Mouse (Mus musculus) testis, postnatal 14 days (tissue): ENCODE results near the gene Plekhg6.

Experiments used
- DNase-seq: peaks from one replicate; pipeline ENCODE4 v3.0.0; 2021; ENCODE audit warnings: low spot score

Gene Plekhg6

DNA sequence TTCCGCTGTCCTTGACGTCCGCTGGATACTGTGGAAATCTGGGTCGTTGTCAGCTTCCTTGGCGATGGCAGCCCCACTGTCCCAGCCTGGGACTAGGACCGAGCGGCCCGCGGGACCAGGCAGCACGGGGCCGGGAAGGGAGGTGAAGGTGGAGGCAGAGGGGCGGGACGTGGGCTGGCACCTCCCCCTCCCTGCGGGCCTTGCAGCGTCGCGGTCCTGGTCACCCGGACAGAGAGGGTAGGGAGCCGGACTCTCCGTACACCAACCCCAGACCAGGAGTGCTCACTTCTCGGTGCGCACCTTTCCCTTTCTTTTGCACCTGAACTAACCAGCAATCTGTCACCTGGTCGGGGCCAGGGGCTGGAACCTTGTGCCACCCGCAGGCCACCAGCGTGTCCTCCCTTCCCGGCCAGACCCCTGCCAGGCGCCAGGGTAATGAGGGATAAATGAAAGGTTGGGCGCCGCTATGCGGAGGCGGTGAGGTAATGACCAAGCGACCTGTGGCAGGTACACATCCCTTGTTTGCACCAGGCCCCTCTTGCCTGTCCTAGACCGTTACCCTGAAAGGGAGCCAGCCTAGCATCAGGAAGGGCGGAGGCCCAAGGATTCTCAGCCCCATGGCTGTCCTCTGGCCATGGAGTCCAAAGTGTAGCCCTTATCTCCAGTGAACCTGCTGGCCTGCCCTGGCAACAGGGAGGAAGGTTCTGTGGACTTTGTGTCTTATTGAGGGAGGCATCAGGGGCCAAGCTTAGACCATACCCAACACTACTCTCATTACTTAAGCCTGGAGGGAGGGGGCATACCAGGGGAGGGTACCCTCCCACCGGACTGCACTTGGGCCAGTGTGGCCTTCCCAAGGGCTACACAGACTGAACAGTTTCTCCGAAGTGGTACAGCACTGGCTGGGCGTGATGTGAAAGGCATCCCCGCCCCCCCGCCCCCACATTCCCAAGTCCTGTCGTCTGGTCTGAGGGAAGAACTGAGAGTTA, at the start of gene Plekhg6:
Gene Plekhg6, minus strand, starts transcription at position 422 of the 989 bp plus-strand sequence.
- DNase-seq = no peak

DNA sequence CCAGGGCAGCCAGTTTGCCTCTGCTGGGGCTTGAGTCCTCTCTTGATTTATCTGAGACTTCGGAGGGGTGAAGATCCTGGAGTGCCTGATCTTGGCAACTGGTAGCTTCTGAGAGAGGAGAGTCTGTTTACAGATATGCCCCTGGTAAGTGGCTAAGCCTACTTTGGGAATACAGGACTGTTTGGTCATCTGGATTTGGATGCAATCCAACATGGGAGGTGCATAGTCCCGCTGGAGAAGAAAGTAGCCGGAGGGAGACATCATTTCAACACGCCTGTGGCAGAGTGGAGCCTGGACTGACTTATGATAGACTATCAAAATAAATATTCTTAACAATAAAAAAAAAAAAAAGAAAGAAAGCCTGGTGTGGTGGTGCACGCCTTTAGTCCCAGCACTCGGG, 49.1 kb upstream of the Plekhg6 start:
- no peak for DNase-seq

DNA sequence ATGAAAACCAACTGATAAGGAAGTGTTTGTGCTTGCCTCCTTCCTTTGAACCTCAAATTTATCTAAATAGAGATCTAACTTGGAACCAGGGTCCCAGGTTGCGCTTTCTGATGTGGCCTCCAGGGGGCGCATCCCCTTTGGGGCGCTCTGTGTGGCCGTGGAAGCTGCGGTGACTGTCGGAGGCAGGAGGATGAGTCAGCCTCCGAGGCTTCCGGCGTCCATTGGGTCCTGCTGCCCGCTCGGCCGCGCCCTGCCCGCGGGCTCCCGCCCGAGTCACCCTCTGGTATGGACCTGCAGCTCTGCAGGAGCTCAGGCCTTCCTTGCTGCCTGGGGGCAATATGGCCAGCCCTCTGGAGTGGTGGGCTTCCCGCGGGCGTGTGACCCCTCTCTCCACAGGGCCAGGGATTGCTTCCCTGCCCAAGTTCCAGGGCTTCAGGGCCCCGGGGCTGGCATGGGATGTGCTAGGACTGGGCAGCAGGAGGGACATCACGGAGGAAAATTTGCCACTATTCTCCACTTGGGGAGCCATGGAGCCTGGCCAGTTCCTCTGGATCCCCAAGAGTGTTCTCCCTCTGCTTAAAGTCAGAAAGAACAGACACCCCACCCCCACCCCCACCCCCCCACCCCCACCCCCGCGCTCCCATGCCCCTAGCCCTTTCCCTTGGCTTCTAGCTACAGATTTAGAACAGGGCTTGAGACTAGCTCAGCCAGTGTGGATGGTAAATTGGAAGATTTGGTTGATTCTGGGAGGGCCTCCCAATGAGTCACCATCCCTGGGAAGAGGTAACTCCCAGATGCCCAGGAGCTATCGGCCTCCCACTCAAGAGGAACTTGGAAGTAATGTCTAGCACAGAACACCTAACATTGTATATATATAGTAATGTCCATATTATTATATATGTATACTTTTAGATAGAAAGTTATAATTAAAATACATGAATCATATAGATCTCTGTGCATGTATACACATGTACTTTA, 46.1 kb upstream of the Plekhg6 start:
- DNase-seq = peak; percentile 73

DNA sequence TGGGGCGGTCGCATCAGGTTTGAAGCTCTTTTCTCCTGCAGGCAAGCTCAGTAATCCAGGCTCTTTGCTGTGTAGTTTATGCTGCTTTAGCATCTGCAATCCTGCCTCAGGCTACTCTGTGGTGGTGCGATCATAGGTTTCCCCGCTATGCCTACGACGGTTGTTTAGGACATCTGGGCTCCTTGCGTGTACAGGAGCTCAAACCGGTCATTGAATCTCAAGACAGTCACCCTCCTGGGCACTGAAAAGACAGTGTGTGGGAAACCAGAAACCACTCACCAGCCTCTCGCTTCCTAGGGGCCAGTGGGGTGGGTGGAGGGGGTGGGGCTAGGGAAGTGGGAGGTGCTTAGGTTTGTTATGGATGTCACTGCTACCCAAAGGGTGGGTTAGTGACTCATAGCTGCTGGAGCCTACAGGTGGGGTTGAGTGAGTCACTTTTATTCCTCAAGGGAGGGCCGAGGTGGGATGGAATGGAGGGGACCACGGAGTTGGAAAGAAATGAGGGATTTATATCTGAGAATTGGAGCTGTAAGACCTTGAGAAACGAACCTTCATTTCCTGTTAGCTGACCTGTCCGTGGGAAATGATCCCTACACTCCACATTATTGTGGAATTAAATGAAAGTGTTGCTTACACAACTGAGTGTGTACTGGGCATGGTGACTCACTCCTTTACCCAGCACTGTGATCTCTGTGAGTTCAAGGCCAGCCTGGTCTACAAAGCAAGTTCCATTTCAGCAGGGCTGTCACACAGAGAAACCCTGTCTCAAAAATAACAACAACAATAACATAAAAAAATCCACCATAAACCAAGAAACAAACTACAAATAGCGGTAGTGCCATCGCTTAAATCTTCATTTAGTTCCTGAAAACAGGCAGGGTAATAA, 44.9 kb upstream of the Plekhg6 start:
- DNase-seq = no peak

DNA sequence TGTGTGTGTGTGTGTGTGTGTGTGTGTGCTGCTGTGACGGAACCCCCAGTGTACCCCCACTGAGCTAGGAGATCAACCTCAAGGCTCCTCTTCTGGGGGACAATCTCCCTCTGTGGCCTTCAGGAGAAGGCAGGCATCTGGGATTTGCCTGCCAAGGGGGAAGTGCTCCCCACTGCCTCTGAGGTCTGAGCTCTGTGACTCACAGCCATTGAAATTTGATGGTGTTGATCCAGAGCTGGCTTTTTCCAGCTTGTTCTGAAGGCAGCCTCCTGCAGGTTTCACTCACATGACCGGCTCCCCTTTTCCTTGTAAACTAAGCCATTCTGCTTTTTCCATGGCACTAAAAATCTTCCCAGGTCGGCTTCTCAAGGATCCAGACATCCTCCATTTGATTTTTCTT, 43.6 kb upstream of the Plekhg6 start:
- no peak for DNase-seq

DNA sequence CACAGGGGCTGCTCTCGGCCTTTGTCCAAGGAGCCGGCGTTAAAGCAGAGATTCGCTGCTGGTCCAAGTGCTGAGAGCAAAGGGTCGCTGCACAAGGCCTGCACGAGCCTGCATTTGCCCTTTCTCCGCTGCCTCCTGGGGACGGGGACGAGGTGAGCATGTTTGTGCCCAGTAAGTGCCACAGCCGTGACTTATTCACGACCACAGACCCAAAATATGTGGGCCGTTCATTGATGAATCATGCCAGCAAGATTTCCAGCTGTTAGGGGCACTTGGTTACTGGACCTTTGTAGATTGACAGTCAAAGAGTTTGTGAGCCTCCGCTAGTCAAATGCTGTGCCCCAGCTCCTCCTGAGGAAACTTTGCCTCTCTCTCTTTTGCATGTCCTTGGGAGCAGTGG, 42.9 kb upstream of the Plekhg6 start:
- no peak for DNase-seq

DNA sequence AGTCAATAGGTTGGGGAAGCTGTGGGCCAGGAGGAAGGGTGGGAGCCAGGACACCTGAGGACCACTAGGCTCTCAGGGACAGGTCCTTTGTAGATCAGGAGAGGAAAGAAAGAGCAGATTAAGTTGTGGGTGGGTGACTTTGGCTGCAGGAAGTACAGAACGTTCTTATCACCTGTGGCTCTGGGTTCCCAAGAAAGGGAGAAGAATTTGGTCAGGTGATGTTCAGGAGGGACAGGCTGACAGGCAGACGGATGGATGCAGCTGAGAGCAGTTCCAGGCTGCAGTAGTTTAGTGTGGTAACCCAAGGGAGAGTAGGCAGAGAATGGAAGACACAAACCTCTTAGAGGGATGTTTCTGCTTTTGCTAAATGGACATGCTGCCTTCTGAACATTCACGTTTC, 42.5 kb upstream of the Plekhg6 start:
- no peak for DNase-seq

DNA sequence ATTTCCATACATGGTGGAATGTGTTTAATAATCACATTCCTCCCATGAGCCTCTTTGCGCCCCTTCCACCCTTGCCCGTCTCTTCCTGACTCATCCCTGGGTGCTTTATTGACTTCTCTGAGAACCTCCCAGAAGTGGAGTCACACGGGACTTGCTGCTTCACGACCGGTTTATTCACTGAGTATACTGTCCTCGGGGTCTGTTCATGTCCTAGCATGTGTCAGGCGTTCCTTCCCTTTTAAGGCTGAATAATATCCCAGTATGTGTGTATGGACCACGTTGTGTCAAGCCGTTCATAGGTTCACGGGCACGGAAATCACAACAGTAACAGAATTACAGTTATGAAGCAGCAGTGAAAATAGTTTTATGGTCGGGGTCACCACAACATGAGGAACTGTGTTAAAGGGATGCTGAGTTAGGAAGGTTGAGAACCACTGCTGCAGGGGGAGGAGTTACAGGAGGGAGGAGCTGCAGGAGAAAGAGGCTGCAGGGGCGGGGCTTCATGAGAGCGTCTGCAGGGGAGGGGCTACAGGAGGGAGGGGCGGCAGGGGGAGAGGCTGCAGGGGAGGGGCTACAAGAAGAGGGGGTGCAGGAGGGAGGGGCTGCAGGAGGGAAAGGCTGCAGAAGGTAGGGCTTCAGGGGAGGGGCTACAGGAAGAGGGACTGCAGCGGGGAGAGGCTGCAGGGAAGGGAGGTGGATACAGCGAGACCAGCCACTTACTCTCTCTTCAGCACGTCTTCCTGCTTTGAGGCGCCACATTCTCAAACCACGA, 41.6 kb upstream of the Plekhg6 start:
- DNase-seq = peak; percentile 56

DNA sequence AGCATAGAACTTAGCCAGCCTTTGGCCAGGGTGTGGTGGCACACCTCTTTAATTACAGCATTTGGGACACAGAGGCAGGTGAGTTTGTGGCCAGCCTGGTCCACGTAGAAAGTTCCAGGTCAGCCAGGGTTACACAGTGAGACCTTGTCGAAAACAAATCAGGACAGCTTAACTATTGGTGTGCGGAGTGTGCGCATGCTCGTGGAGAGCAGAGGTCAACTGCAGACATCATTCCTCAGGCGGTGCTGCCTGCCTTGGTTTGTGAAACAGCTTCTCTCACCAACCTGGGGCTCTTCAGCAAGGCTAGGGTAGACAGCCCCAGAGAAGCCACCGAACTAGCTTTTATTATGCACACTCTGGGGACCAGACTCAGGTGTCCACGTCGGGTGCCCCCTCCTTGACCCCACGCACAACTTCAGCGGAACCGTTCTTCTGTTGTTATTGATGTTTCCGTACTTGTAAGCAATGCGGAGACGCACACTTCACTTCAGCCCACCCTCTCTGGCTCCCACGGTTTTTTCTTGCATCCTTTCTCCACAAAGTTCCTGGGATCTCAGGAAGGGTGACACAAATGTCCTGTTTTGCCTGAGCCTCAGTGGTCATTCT, 40.0 kb upstream of the Plekhg6 start:
- DNase-seq = no peak

DNA sequence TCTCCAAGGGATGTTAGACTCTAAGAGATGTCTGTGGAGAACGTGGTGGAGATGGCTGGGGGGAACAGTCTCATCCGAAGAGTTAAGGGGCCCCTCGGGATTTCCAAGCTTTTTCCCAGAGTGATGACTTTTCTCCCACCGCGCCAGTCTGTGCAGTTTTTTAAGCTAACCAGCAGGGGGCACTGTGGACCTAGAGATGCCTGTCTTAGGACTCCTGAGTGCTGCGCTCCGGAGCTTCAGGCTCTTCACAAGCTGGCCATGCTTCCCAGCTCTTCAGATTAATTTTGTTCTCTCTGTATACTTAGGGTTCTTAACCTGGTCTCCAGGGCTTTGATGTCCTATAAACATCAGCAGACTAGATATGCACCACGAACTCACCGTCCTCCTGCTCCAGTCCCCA, 38.2 kb upstream of the Plekhg6 start:
- DNase-seq = peak; percentile 80

DNA sequence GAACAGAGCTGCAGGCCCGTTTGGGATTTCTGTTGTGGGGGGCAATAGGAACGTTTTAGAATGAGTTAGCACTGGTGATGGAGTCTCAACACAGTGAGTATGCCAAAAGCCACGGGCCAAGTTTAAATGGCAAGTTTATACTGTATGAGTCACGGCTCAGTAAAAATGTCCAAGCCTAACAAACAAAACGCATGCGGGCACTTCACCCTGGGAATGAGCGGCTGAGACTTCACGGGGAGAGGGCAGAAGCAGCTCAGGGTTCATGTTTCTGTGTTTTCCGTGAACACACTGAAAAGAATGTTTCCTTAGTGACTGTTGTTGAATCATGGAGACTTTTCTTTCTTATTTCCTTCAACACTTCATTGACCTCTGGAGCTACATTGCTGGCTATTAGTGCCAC, 32.7 kb upstream of the Plekhg6 start:
- DNase-seq = no peak

DNA sequence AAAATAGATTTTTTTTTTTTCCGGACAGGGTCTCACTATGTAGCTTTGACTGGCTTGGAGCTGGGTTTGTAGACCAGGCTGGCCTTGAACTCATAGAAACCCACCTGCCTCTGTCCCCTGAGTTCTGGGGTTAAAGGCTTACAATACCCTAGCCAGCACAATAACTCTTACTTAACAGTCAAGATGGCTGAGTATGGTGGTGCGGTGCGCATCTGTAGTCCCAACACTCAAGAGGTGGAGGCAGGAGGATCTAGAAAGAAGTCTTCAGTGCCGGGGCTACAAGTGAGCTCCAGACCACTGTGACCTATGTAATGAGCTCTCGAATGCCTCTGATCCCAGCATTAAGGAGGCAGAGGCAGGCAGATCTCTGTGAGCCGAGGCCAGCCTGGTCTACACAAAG, 31.1 kb upstream of the Plekhg6 start:
- no peak for DNase-seq

DNA sequence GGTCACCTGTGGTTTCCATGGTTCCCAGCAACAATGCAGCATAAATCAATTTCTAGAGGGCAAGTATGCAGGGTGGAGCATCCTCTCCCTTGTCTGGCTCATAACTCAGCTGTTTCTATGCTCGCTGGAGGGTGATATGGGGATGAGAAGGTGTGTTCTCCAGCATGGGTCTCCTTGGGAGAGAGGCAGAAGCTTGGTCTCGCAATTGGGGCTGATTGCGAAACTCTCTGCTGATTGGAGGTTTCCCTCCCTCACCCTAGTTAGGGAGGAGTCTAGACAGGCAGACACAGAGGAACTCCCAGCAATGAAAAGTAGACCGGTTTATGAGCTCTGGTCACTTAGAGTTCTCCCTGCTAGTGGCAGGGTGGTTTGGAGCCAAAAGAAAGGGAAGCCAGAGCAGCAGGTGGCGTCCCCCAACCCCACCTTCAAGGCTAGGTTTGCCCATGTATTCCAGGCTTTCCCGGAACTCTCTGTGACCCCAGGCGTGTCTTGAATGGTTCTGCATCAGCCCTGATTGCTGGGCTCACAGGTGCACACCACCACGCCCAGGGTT, 30.5 kb upstream of the Plekhg6 start:
- DNase-seq = no peak

DNA sequence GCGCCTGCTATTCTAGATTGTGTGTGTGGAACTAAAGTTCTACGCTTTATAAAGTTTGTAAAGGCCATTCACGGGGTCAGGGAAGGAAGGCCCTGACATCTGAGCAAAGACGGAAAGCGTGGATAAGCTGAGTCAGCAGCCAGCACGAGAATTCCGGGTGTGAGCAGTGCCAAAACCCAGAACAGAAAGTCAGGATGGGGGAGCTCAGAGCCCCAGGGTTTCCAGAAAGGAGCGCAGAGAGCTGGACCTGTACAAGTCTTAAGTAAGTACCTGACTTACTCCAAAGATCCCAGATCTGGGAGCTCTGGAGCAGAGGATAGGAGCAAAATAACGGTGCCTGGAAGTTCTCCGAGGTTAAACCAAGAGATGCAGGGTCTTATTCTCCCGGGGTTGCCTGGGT, 30.0 kb upstream of the Plekhg6 start:
- DNase-seq = no peak

DNA sequence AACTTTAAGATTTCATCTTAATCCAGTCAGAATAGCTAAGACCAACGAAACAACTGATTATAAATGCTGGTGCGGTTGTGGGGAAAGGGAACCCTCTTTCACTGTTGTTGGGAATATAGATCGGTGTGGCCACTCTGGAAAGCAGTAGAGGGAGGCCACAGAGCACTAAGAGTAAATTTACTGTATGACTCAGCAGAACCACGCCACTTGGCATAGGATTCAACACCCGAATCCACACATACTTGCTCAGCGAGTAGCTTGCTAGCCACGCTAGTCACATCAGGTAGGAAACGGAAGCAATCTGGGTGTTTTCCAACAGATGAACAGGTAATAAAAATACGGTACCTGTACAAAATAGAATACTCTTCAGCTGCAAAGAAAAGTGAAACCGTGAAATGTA, 27.1 kb upstream of the Plekhg6 start:
- DNase-seq = no peak

DNA sequence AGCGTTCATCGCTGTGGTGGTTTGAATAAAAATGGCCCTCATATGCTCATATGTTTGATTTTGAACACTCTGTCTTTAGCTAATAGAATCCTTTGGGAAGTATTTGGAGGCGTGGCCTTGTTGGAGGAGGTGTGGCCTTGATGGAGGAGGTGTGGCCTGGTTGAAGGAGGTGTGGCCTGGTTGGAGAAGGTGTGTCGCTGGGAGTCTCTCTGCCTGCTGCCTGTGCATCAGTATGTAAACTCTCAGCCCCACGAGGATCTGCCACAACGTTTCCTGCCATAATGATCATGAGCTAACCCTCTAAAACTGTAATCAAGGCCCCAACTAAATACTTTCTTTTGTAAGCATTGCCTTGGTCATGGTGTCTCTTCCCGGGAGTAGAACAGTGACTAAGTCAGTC, 26.6 kb upstream of the Plekhg6 start:
- no peak for DNase-seq

DNA sequence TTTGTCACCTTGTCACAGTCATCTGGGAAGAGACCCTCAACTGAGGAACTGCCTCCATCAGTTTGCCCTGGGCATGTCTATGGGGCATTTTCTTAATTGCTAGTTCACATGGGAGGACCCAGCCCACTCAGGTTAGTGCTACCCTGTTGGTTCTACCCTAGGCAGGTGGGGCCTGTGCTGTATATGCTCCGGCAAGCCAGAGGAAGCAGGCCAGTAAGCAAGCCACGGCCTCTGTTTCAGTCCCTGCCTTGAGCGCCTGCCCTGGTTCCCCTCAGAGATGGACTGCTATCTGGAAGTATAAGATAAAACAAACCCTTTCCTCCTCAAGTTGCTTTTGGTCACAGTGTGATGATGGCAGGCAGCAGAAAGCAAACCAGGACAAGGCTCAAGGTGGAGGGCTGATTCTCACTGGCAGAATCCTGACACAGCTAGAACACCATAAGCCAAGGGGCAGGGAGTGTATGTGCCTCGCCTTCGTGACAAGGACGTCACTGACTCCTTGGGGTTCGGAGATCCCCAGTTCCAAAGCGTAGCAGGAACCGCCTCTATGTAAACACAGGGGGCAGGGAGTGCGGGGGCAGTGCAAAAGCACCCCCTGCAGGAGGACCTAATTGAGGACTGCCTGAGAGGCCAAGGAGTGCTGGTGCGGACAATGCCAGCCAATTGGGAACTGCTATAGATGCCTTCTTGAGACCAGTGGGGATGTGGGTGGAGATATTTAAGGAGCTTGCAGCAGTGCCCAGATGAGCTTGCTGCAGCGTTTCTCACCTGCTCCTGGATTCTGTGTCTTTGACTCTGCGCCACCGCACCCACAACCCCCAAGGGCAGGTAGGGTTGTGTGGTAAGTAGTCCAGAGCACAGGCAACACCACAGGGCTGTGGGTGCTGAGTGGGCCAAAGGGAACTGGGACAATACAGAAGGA, 25.1 kb upstream of the Plekhg6 start:
- DNase-seq = no peak

DNA sequence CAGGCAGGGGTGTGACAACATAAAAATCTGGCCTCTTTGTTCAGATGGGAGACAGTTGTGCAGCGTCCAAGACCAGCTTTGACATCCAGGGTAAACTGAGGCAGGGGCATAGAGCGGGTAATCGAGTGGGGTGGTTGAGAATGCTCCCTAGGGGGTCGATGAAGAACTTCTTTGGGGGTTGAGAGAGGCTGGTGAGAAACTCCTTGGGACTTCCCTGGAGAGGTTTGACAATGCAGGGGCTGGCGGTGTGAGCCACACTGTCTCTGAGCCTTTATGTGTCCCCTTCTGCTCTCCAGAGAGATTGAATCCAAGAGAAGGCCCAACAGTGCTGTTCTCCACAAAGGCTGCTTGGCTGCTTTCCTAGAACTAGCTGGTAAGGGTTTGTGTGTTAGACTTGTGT, 9.3 kb upstream of the Plekhg6 start:
- DNase-seq = no peak

DNA sequence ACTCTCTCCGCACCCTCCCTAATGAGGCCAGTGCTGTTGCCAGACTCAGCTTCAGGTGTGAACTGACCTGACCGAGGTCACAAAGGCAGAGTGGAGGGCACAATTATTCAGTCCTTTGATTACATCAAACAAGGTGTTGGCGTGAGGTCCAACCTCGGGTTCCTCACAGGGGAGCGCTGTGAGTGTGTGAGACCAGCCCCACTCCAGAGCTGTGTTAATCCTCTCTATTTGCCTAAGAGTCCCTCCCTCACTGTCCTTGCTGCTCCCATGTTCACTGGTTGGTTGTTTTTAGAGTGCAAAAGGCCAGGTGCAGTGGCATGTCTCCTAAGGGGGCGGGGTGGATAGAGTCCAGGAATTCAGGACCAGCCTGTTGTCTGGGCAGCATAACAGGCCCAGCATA, 5.5 kb upstream of the Plekhg6 start:
- DNase-seq = no peak
